Mouse (Mus musculus): ENCODE data around the gene Fos. TPM values are rescaled to one million over a fixed set of nuclear protein-coding genes. Genes with fewer than 3 reads are reported as not detected.
A peak's percentile ranks its signal among the peaks of the same experiment; 100 is the strongest.

The Fos gene
- total RNA-seq, 2 experiments from 2014 or later, result 1.8 to 3.3 TPM

DNA sequence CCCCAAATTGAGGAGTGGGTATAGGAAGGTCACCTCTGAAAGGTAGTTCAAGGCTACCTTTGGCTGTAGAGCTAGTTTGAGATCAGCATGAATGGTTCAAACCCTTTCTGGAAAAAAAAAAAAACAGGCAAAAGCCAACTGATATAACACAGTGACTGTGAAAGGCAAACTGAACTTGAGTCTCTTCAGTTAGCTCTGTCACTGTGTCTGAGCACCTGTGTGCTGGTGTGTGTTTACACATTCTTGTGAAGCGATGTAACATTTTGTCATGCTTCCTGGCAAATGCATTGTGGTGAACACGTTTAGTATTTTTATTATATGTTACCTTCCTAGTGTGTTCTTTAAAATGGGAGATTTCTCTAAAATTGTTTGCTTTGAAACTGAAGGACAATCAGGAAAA lies 11.0 kb downstream of the Fos start:
- DNase-seq, result no peak
- intact Hi-C loops (cut with DNase I), result loop anchor here (10.0 kb wide), 1 partner anchor 110 kb away; the partner anchor contains the start of gene Tmed10

DNA sequence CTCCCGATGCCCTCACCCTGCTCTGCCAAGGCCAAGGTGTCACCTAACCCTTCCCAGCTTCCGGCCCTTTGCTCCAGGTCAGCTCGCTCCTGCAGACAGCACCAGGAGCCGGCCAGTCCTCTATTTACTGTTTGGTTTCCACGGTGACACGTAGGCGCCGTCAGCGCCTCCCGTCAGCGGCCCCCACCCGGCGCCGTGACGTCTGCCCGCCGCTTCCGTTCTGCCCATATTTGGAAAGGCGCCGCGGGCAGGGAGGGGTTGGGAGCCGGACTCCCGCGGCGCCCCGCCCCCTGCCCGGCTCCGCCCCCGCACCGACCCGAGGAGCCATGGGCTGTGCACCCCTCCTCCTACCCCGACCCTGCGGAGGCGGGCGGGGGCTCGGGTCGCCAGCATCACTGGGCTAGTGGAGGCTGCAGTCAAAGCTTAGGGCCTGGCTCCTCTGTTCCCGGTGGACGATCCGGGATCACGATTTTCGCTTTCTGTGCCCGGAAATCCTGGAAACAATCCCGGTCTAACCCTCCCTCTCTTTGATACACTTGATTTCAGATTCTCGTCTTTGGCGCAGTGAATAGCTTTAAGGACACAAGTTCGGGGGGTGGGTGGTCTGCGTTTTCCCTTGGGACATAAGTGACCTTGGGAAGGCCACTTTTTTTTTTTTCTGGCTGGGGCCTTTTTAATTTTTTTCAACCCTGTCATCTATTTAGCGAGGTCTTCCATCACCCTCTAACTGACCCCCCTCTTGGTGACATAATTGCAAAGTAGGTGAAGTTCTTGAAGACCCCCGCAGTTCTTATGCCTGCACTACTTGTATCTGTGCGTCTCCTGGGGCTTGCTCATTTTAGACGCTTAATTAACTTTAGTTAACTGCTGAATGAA lies 12.4 kb downstream of the Fos start:
- intact Hi-C loops (cut with DNase I), result loop anchor here (2.0 to 10.0 kb wide), 2 partner anchors 49 to 111 kb away; partner anchors contain the start of gene Tmed10

DNA sequence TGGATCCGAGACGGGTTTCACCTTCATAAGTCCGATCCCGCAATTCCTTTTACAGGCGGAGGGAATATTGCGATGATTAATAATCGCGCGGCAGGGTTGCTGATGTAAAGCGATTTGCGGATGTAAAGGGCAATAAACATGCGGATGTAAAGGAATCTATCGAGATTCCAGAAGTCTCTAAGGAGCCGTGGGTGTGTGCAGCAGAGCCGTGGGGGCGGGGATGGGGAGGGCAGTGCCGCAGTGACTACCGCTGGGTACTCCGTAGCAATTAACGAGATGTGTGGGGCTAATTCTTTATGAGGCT lies 13.0 kb downstream of the Fos start:
- intact Hi-C loops (cut with DNase I), result loop anchor here (1.0 to 10.0 kb wide), 3 partner anchors 50 to 140 kb away; partner anchors contain the start of gene Tmed10
- DNase-seq, result peak; percentile 42

More for the DNA sequence above, 12.4 kb downstream of the Fos start:
- DNase-seq, result peak; percentile 97 to 98

DNA sequence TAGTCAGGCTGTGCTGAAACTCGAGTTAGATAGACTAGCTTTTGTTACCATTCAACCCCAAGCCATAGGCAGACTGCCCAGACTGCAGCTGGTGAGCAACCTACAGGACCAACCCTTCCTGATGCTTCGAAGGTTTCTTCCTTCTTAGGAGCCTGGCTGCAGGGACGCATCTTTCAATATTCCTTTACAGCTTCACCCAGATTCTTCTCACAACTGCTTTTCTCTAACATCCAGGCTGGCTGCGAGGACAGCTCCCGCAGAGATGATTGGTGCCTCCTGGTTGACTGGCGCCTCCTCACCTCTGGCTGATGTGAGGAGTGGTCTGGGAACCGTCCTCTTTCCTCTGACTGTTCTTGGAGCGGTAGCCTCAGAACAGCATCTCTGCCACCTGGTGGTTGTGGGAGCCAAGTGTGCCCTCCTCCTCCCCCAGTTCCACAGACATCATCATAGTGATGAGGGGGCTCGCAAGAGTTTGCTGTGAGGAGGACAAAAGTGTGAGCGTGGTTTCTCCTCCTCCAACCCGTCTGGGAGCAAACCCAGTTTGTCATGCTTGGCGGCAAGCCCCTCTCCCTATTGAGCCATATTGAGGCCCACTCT lies 14.0 kb downstream of the Fos start:
- intact Hi-C loops (cut with DNase I), result loop anchor here (1.0 to 10.0 kb wide), 3 partner anchors 51 to 141 kb away; partner anchors contain the start of gene Tmed10
- peak; percentile 74 to 83 for DNase-seq

DNA sequence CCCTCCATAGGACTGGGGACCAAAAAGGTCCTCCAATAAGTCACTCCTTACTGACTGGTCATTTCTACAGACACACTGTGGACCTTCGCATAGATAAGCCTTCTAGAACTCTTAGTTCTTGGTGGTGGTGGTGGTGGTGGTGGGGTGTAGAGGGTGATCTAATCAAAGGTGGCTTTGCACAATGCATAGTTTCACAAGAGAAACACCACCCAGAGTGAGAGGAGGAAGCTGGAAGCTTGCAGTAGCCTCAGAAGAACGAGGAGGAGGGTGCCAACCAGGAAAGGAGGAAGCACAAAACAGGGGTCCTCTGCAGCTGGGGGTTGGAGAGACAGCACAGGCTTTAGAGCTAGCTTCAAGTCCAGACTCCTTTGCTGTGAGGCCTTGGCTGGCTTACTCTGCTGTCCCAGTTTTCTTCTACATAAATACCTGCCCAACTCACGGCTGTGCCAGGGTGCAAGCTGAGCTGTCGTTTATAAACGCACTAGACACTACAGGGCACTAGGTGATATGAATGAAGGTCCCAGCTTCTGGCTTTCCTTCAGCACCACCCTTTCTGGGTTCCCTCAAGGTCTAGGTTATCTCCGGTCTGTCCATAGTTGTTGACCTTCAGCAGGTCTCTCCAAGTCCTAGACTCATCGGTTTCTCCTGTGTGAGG lies 15.7 kb downstream of the Fos start:
- intact Hi-C loops (cut with DNase I), result loop anchor here (10.0 kb wide), 1 partner anchor 115 kb away; the partner anchor contains the start of gene Tmed10
- no peak for DNase-seq

DNA sequence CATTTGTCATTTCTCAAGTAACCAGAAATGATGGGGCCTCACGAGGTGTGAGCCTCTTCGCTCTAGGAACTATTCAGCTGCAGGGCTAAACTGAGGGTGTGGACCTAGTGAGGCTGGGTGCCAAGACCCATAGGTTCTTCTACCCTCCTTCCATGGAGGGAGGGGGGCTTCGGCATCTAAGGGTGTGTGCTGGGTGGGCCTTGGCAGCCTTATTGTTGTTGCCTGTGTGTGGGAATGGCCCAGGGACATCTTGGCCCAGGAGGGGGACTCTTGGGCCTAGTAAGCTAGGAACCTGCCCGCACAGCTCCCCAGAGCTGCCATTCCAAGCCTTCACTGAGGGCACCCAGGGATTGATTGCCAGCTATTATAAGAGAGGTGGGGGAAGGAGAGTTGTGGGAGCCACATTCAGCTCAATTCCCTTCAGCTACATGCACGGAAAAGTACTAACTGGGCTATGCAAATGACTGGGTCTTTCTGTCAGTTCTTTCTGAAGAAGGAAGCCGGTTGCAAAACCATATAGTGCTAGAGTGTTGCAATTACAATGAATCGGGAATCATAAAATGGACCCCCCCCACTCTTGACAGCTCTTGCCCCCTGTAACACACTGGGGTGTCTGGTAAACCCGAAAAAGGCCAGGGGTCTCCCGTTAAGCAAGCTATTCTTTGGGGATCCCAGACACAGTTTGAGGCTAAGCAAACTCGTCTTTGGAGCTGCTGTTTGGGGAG lies 16.6 kb downstream of the Fos start:
- intact Hi-C loops (cut with DNase I), result no loop called here
- DNase-seq, result no peak

DNA sequence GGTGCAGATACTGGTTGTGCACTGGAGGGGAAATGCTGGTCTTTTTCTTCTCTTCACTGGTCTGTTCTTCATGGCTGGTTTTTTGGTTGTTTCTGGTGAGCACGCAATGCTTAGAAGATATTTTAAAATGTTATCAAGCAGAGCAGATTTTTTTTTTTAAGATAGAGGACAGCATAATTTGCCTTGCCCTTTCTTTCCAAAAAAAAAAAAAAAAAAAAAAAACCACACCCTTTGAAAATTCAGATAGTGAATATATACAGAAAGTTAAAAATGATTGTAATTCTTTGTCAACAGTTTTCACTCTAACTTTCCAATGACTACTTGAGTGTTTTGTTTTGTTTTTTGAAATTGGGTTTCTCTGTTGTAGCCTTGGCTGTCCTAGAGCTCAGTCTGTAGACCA lies 17.3 kb downstream of the Fos start:
- DNase-seq, result no peak
- intact Hi-C loops (cut with DNase I), result no loop called here

DNA sequence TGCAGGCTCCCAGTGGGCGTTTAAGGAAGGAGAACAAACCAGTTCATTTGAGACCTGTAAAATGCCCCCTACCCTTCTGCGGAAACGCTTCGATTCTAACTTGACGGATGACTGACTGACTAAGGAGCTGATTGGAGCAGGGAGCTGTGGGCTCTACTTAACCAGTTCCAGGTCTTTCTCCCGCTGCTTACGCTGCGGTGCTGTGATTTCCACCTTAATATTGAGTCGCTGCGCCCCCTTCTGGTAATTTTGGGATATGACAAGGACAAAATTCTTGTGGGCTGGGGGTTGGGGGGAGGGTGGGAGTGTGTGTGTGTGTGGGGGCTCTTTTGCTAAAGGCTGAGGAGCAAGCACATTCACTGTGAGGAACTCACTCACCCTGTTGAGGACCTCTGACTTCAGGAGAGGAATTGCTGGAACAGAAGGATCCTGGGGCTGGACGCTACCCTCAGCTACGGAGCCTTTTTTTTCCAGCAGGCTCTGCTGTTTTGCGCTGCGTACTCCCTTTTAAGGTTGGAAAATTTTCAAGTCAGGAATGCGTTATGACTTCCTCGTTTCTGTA lies 18.5 kb downstream of the Fos start:
- peak; percentile 70 to 85 for DNase-seq
- intact Hi-C loops (cut with DNase I), result loop anchor here (1.0 kb wide), 2 partner anchors 146 to 151 kb away; no protein-coding TSS in a partner anchor

DNA sequence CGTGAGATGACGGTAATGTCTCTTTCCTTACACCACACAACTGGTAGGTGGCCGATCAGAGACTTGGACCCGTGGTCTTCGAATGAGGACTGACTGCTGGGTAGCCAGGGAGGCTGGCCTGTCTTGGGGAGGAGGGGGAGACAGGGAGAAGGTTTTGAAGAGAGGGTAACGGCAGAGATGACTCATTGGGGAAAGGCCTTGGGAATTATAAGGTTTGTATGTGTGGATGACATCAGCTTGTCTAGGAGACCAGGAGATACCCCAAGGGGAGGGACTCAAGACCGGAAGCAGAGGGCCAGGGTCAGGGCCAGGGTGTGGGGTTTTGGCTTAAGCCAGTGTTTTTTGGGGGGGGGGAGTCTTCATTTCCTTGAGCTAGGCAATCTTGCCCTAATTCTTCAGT lies 22.6 kb downstream of the Fos start:
- DNase-seq, result no peak
- intact Hi-C loops (cut with DNase I), result loop anchor here (1.0 kb wide), 1 partner anchor 167 kb away; no protein-coding TSS in a partner anchor

DNA sequence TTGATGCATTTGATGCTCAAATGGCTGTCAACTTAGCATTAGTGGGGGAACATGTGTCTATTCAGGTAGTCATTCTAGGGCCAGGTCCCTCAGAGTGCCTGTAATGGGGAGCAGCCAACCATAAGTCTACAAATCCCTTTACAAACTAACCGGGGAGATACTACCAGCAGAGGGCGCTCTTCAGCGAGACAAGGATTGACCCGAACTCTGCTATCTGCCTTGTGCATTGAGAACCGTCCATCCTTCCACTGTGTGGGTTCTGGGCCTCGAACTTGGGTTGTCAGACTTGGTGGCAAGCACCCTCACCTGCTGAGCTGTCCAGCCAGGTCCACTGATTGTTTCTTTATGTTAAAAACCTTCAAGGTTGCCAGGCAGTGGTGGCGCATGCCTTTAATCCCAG lies 23.1 kb downstream of the Fos start:
- peak; percentile 71 to 84 for DNase-seq
- intact Hi-C loops (cut with DNase I), result loop anchor here (1.0 kb wide), 2 partner anchors 151 to 167 kb away; no protein-coding TSS in a partner anchor

DNA sequence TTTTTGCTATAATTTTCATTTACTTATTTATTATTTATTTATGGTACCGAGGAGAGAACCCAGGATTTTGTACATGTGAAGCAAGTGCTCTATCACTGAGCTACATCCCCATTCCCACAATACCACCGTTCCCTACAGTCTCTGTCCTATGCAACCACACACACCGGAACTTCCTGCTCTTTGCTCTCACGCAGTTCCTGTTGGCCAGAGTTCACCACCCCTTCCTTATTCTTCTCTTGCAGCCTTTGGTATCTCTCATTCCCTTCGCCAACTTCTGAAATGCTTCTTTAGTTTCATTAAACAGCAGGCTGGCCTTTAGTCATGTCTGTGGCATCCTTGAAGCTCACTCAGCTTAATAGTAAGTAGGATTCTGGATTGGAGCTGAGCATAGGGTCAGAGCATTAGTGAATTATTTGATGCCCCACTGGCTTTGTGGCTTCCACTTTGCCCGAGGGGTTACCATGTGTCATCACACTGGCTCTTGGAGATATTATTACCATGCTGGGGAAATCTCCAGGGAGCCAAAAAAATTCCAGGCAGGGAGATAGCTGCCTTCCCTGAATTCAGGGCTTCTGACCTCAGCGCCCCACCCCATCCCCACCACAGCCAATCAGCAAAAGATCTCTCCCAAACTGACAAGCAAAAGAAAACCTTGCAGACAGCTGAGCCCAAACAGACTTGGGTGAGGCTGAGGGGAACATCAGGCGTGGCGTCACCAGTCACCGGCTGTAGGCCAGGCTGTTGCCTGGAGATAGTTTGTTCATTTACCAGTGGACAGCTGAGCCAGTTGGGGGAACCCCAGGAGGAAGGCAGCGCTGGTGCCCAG lies 23.8 kb downstream of the Fos start:
- intact Hi-C loops (cut with DNase I), result loop anchor here (1.0 kb wide), 1 partner anchor 150 kb away; no protein-coding TSS in a partner anchor
- peak; percentile 63 to 69 for DNase-seq

DNA sequence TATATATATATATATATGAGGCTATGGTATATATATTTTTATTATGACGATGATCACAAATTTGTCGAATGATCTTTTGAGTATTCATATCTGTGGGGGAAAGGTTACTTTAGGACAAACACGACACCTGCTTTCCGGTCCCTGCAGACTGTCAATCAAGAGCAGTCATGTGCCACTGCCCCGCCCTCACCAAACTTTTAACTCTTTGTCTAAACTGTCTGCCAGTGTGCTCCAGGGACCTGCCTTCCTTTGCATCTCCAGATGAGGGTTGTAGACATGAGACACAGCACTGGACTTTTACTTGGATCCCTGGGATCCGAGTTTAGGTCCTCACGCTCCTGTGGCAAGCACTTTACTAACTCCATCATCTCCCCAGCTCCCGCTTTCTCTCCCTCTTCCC lies 25.3 kb downstream of the Fos start:
- intact Hi-C loops (cut with DNase I), result no loop called here
- no peak for DNase-seq

DNA sequence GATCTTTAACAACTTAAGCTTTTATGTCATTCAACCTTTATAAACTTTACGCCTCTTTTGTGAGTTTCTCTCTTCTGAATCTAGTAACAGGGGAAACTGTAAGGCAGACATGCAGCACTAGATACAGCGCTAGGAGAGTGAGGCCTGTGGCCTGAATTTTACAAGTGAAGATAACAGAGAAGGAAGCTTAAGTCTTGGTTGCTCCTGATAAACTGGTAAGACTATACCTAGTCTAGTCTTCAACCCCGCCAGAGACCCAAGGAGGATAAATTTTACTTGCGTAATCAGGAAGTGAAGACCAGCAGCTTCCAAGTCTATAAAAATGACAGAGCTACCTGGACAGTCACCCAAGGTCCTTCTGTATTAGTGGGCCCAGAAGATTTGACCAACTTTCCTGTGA lies 29.0 kb downstream of the Fos start:
- DNase-seq, result no peak
- intact Hi-C loops (cut with DNase I), result no loop called here

DNA sequence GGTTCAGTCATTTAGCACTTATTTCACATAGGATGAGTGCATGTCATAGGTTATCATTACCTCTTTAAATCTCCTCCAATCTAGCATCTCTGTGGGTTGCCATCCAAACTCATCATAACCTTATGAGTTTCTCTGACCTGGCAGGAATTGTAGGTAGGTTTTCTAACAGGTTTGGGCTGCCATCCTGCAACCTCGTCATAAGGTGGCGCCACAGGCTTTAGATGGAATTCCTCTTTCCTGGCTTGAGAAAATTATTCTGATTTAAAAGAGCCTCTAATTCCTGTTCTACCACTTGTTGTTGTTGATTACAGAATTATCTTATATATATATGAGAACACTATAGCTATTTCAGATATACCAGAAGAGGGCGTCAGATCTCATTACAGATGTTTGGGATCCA lies 34.5 kb downstream of the Fos start:
- intact Hi-C loops (cut with DNase I), result loop anchor here (1.0 to 5.0 kb wide), 2 partner anchors 155 to 219 kb away; no protein-coding TSS in a partner anchor
- peak; percentile 42 to 72 for DNase-seq

DNA sequence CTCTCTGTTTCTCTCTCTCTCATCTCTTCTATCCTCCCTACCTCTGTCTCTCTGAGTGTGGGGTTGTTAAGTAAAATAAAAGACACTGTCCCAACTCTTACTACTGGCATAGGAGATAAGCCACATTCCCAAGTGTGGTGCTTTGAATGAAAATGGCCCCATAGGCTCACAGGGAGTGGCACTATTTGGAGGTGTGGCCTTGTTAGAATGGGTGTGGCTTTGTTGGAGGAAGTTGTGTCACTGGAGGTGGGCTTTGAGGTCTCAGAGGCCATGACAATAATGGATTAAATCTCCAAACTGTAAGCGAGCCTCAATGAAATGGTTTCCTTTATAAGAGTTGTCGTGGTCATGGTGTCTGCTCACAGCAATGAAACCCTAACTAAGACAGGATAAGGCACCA lies 36.3 kb downstream of the Fos start:
- no peak for DNase-seq
- intact Hi-C loops (cut with DNase I), result no loop called here

DNA sequence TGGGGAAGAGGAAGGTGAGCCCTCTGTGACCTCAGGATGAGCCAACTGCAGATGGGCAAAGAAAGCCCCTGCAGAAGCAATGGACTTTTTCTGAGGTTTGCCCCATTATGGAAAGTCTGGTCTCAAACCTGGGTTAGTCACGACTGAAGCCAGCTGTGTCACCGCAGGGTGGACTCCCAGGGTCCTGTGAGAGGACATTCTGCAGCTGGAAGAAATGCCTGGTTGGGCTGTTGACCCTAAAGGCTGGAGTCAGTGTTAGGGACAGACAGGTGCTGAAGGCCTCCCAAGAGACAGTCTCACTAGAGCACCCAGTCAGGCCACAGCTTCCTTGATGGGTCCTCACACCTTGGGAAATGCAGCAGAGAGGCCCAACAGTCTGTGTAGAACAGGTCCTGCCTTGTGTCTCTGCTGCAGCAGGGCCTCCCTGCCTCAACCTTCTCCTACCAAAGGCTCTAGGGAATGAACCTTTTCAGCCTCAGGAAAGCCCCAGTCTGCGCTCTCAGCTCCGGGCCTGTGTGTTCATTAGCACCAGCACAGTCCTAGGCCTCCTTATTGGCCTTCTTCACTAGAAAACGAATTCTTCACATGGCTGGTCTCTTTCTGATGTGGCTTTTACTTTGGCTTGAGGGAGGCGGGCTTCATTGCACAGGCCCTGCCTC lies 40.2 kb downstream of the Fos start:
- no peak for DNase-seq
- intact Hi-C loops (cut with DNase I), result no loop called here

DNA sequence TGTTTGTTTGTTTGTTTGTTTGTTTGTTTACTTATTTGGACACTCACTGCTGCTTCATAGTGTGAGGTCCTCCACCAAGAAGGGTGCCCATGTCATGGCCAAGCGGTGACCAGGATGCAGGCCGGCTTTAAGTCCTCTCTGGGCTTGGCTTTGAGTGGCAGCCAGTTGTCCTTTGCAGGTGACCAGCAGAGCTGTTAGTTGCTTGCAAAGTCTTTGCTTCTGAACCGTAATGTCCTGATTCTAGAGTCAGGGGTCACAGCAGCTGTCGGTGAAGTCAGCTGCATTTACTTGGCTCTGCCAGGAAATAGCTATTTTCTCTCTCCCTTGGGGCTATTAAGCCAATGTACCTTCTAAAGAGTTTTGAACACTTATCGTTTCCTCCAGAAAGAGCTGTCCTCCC lies 41.3 kb downstream of the Fos start:
- no peak for DNase-seq
- intact Hi-C loops (cut with DNase I), result no loop called here

DNA sequence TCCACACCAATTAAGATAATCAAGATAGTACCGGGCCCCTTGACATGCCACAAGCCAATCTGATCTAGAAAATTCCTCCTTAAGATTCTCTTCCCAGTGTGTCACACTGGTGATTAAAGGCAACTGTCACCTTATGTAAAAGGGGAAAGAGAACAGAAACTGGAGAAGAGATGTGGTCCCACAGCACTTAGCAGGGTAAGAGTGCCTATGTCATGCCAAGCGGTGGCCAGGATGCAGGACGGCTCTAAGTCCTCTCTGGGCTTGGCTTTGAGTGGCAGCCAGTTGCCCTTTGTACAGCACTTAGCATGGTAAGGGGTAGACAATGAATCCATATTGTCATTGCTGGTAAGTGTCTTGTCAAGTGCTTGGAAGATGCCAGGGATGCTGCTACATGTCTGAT lies 42.2 kb downstream of the Fos start:
- no peak for DNase-seq
- intact Hi-C loops (cut with DNase I), result no loop called here

DNA sequence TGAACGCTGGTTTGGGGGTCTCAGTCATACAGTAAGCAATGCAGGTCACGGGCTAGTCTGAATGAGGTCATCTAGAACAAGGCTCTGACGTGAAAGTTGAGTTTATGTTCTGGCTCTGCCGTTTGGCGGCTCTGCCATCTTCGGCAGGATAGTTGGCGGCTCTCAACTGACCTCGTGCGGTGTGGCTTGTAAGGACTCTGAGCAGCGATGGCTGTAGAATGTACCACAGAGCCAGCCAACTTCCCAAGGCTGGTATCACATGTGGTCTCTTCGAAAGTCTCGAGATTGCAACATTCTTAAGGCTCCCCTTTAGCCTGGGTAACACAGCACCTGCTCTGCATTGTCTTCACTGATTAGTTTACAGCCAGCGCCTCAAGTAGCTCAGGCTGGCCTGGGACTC lies 43.6 kb downstream of the Fos start:
- intact Hi-C loops (cut with DNase I), result no loop called here
- DNase-seq, result no peak
